In genomic region chr14:31617204-31617603, GRCm38 (mm10) we compare ENCODE assay signal across 14 mouse cellular contexts. TPM values are rescaled to one million over a fixed set of nuclear protein-coding genes. Genes with fewer than 3 reads are reported as not detected.
A peak's percentile ranks its signal among the peaks of the same experiment; 100 is the strongest.
DNase-seq lines count a peak whose midpoint lies in the region.
"Had no signal": no experiment of that assay in that cellular context is flagged by ENCODE, and none has a peak within 500 bp of the region (broad histone marks: within the 10 kb centered on the region; RNA-seq: fewer than 3 reads in every experiment).

No protein-coding gene starts in this region.

- intact Hi-C loops in left cerebral cortex, postnatal 36 days (cut with DNase I), result no loop called here

- DNase-seq in layer of hippocampus, adult 11-12 months (ENCODE audit: low spot score), result peak; percentile 21
- no peak for DNase-seq in layer of hippocampus, adult 9-10 months (ENCODE audit: low spot score)
- DNase-seq in left cerebral cortex, postnatal 36 days (ENCODE audit: low spot score in 2 of 2), result peak; percentile 26 to 31
- no peak for DNase-seq in left cerebral cortex, adult 11 months (ENCODE audit: low spot score)
- DNase-seq in right cerebral cortex, postnatal 14 days, result peak; percentile 18
- no peak for DNase-seq in kidney, adult 8-10 months
- DNase-seq: adrenal gland, postnatal 25 days; cerebellum, postnatal 10 days; embryo, embryonic 11 days; gastrocnemius, adult 2 months; gastrocnemius, postnatal 25 days had no signal

RNA-seq across cellular contexts. Expression of gene Gm49387, which starts 23.5 kb away (rescaled TPM):
- total RNA-seq in left cerebral cortex, postnatal 36 days (2021), result under 1 TPM in 1 of 2 experiments, not detected in 1; 0.44 TPM
- total RNA-seq: adrenal gland, adult 18-20 months; CH12.LX; granulocyte monocyte progenitor cell, adult 5-6 weeks had no signal

RNA-seq across cellular contexts. Expression of gene Btd, which starts 23.6 kb away (rescaled TPM):
- total RNA-seq in left cerebral cortex, postnatal 36 days (2021), result 1 to 10 TPM; 7.8 to 9.2 TPM

RNA-seq across cellular contexts. Expression of gene Hacl1, which starts 23.9 kb away (rescaled TPM):
- 1 to 10 TPM; 6.1 to 6.3 TPM for total RNA-seq in left cerebral cortex, postnatal 36 days (2021)

RNA-seq across cellular contexts. Expression of gene Colq, which starts 26.1 kb away (rescaled TPM):
- 1 to 10 TPM; 1.4 to 2.6 TPM for total RNA-seq in left cerebral cortex, postnatal 36 days (2021)
- total RNA-seq: adrenal gland, adult 18-20 months; adrenal gland, postnatal 25 days; granulocyte monocyte progenitor cell, adult 5-6 weeks had no signal

Comparison
In these comparisons a context has a peak if more than half of its experiments do, and no peak if none do; other contexts are left out.
1. DNase-seq: peak in layer of hippocampus, adult 11-12 months (single experiment), left cerebral cortex, postnatal 36 days (2 of 2) and right cerebral cortex, postnatal 14 days (single experiment); none in layer of hippocampus, adult 9-10 months (single experiment), left cerebral cortex, adult 11 months (single experiment) and kidney, adult 8-10 months (0 of 2).